ENCODE assay signal across 28 mouse cellular contexts in genomic region chr6:127865391-127865790, GRCm38 (mm10). TPM values are rescaled to one million over a fixed set of nuclear protein-coding genes. Genes with fewer than 3 reads are reported as not detected.
"Had no signal": no experiment of that assay in that cellular context is flagged by ENCODE, and none has a peak within 500 bp of the region (broad histone marks: within the 10 kb centered on the region; RNA-seq: fewer than 3 reads in every experiment).

No protein-coding gene starts in this region.

- H3K4me2 ChIP-seq: heart, embryonic 11.5 days; heart, embryonic 13.5 days; heart, embryonic 15.5 days; hindbrain, embryonic 12.5 days; hindbrain, embryonic 14.5 days; intestine, embryonic 15.5 days; limb, embryonic 13.5 days; limb, embryonic 15.5 days; liver, embryonic 12.5 days had no signal

- H3K9me3 ChIP-seq: heart, embryonic 13.5 days; heart, embryonic 15.5 days; hindbrain, embryonic 10.5 days; hindbrain, embryonic 12.5 days; intestine, embryonic 15.5 days; limb, embryonic 13.5 days; limb, embryonic 15.5 days; liver, embryonic 12.5 days had no signal

- H3K36me3 ChIP-seq: heart, embryonic 13.5 days; heart, embryonic 15.5 days; hindbrain, embryonic 10.5 days; hindbrain, embryonic 12.5 days; intestine, embryonic 15.5 days; limb, embryonic 13.5 days; limb, embryonic 15.5 days; liver, embryonic 12.5 days had no signal

- H3K27ac ChIP-seq: gastrocnemius, adult 2 months; heart, embryonic 13.5 days; heart, embryonic 15.5 days; hindbrain, embryonic 10.5 days; hindbrain, embryonic 12.5 days; hindbrain, embryonic 14.5 days; intestine, embryonic 15.5 days; layer of hippocampus, adult 2 months; left cerebral cortex, adult 2 months; limb, embryonic 13.5 days; limb, embryonic 15.5 days; liver, embryonic 12.5 days; liver, embryonic 14.5 days had no signal

- DNase-seq: gastrocnemius, adult 2 months; gastrocnemius, postnatal 10 days; gastrocnemius, postnatal 25 days; heart, adult 18-20 months; heart, postnatal 4 days; kidney, adult 18-20 months; kidney, adult 8-10 months; kidney, postnatal 10 days; kidney, postnatal 25 days; kidney, postnatal 4 days had no signal

- H3K4me1 ChIP-seq: heart, embryonic 13.5 days; heart, embryonic 15.5 days; intestine, embryonic 15.5 days; liver, embryonic 12.5 days had no signal

- H3K4me3 ChIP-seq: gastrocnemius, adult 2 months; heart, embryonic 13.5 days; heart, embryonic 15.5 days; hindbrain, embryonic 10.5 days; hindbrain, embryonic 12.5 days; intestine, embryonic 15.5 days; layer of hippocampus, adult 2 months; left cerebral cortex, adult 2 months; limb, embryonic 13.5 days; limb, embryonic 15.5 days; liver, embryonic 12.5 days had no signal

- ATAC-seq: hindbrain, embryonic 16.5 days; inflammation-experienced regulatory T-cells, adult 6 months; intestine, embryonic 15.5 days; intestine, postnatal 0 days; liver, embryonic 12.5 days had no signal

- H3K27me3 ChIP-seq: heart, embryonic 15.5 days; hindbrain, embryonic 12.5 days; intestine, embryonic 15.5 days; limb, embryonic 13.5 days; limb, embryonic 15.5 days; liver, embryonic 12.5 days had no signal

- H3K9ac ChIP-seq: heart, embryonic 13.5 days; heart, embryonic 15.5 days; hindbrain, embryonic 12.5 days; hindbrain, embryonic 14.5 days; intestine, embryonic 15.5 days; limb, embryonic 13.5 days; limb, embryonic 15.5 days; liver, embryonic 12.5 days; liver, embryonic 14.5 days had no signal

RNA-seq across cellular contexts. Expression of gene Tspan11, which starts 22.0 kb away (rescaled TPM):
- total RNA-seq: granulocyte monocyte progenitor cell, adult 5-6 weeks had no signal
- polyA plus RNA-seq: inflammation-experienced regulatory T-cells, adult 6 months; liver, adult 2 months had no signal
